Mouse (Mus musculus) heart, adult 2 months (tissue): ENCODE results near the gene Gclc. TPM values are rescaled to one million over a fixed set of nuclear protein-coding genes. Genes with fewer than 3 reads are reported as not detected.
A peak's percentile ranks its signal among the peaks of the same experiment; 100 is the strongest.

Experiments
- DNase-seq, 2 experiments: peaks; one replicate each; pipeline ENCODE4 v3.0.0; 2021
- H3K27ac ChIP-seq: fragments of 200-600 bp; 2 replicates; pipeline ENCODE4 v1.8.1; 2022
- H3K27me3 ChIP-seq: fragments of 200-500 bp; 2 replicates; pipeline ENCODE4 v1.6.1; 2012; ENCODE audit warnings: mild to moderate bottlenecking, low read length, inconsistent platforms, mixed read lengths; ENCODE audit not compliant: control insufficient read depth, insufficient read depth
- H3K36me3 ChIP-seq: fragments of 200-500 bp; 2 replicates; pipeline ENCODE4 v1.6.1; 2012; ENCODE audit warnings: low read length, inconsistent platforms; ENCODE audit not compliant: control insufficient read depth, insufficient read depth
- H3K4me1 ChIP-seq: fragments of 200-500 bp; 2 replicates; pipeline ENCODE4 v1.6.1; 2011; ENCODE audit warnings: low read length; ENCODE audit not compliant: control insufficient read depth, insufficient read depth
- H3K4me3 ChIP-seq: fragments of 200-600 bp; 2 replicates; pipeline ENCODE4 v1.8.1; 2022
- H3K79me2 ChIP-seq: fragments of 200-500 bp; replicated peaks from 2 replicates; pipeline ENCODE4 v1.6.1; 2012; ENCODE audit warnings: mild to moderate bottlenecking, inconsistent platforms, low read length, moderate library complexity, mixed read lengths; ENCODE audit not compliant: control insufficient read depth, insufficient read depth
- H3K9ac ChIP-seq: fragments of 200-500 bp; 2 replicates; pipeline ENCODE4 v1.6.1; 2012; ENCODE audit warnings: low read depth, mild to moderate bottlenecking, control low read depth, inconsistent platforms, low read length, mixed read lengths
- CTCF ChIP-seq: fragments of 200-600 bp; IDR thresholded peaks from 2 replicates; pipeline ENCODE4 v1.8.1; 2022; ENCODE audit warnings: antibody characterized with exemption, mild to moderate bottlenecking, moderate library complexity
- EP300 ChIP-seq: fragments of 200-500 bp; IDR thresholded peaks from 2 replicates; pipeline ENCODE4 v1.6.1; 2011; ENCODE audit warnings: low read depth, low read length, control low read depth; ENCODE audit not compliant: insufficient read depth
- POLR2A ChIP-seq: fragments of 200-500 bp; IDR thresholded peaks from 2 replicates; pipeline ENCODE4 v1.6.1; 2011; ENCODE audit warnings: mild to moderate bottlenecking, low read depth, low read length, control low read depth; ENCODE audit not compliant: insufficient read depth
- WGBS: fragments of 180-500 bp; shearing (Covaris S2); methylation state at CpG from one replicate; pipeline ENCODE4 v1.1.7; 2018; 5-methylcytosine and 5-hydroxymethylcytosine counted together
- intact Hi-C: fragments of 180-260 bp; cut with DNase I; formaldehyde crosslinking; loops from one replicate; pipeline ENCODE4 v1.15.1; 2025
- polyA plus RNA-seq: library from polyadenylated mRNA; depleted of rRNA; stranded (reverse); fragments of >200 nt; gene quantifications from 2 replicates; pipeline ENCODE4 v1.2.3, GENCODE M21; 2012; rRNA removed
- total RNA-seq, 2 experiments: library from RNA; stranded (reverse); gene quantifications; 2 replicates each; pipeline ENCODE4 v1.2.3; 2021

Gene Gclc
- total and polyA plus RNA-seq, 3 experiments, result 6.6 to 12.0 (median 10.6) TPM

DNA sequence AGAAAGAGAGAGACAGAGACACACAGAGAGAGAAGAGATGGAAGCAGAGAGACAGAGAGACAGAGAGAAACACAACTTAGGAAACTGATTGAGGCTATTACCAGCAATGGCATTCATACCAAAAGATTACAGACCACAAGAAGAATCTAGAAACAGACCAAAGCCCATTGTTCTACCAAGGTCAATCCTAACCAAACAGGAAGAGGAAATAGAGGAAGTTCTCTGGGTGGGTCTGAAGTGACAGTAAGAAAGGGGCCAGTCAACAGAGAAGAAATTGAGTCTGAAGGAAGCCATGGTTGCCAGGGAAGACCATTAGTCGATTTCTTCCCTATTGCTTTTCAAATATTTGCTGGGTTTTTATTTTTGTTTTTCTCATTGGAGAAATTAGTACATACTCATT is 81.4 kb downstream of the Gclc start:
- peak overlapping the region; percentile 69 for H3K27ac ChIP-seq
- 48% methylated on average over 1 of the region's 1 CpGs for WGBS
- H3K27me3 ChIP-seq, result no peaks in the 10 kb centered on the region
- H3K36me3 ChIP-seq, result no peaks in the 10 kb centered on the region; the same call in 1 of the 2 replicates
- no peak overlapping the region for H3K4me3 ChIP-seq
- no peak overlapping the region for H3K9ac ChIP-seq
- no peaks in the 10 kb centered on the region for H3K79me2 ChIP-seq
- TF ChIP-seq EP300 (no peak), CTCF (no peak), POLR2A (no peak)
- intact Hi-C loops, result loop anchor here (2.0 kb wide), 1 partner anchor 73 kb away; no protein-coding TSS in a partner anchor
- H3K4me1 ChIP-seq, result peaks cover 13% of the 10 kb centered on the region
- DNase-seq, result no peak

DNA sequence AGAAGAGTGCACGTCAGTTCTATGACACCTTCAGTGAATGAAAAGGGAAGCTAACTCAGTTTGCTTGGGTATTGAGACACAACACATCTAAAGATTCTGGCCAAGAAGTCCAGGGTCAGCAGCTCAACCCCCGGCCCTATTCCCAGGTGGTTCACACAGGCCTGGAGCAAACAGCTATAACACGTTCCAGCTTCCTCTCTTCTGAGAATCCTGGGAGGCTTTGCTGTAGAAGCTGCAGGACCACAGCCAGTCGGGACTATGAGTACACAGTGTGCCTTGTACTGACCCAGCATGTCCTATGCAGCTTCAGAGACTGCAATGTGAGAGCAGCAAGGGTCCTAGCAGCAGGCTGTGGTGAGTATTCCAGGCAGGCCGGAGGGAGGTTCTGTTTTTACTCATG is 84.3 kb downstream of the Gclc start:
- intact Hi-C loops, result no loop called here
- Histone ChIP-seq H3K27me3 (no peaks in the 10 kb centered on the region), H3K4me1 (peaks cover 15% of the 10 kb centered on the region), H3K79me2 (no peaks in the 10 kb centered on the region), H3K9ac (no peak overlapping the region), H3K27ac (peak overlapping the region; percentile 24; the same call in 1 of the 2 replicates), H3K36me3 (no peaks in the 10 kb centered on the region; the same call in 1 of the 2 replicates), H3K4me3 (no peak overlapping the region)
- 55% methylated on average over 5 of the region's 5 CpGs for WGBS
- DNase-seq, result peak; percentile 43 to 54
- no peak for TF ChIP-seq CTCF
- TF ChIP-seq EP300, result 0 out of 2 replicates have a peak, but pooled peaks have one; percentile 14
- no peak for TF ChIP-seq POLR2A

Other genes starting within 250 kb of the Gclc start
- gene Lrrc1, start 209.7 kb upstream of the Gclc start, total RNA-seq, result 10 to 100 TPM; 13.3 to 13.8 TPM
- gene Lrrc1, start 209.7 kb upstream of the Gclc start, polyA plus RNA-seq, result 21.5 and 26.6 TPM in 2 replicates
- gene Klhl31, start 118.0 kb upstream of the Gclc start, total RNA-seq, result 100 to 1,000 TPM; 116 to 122 TPM
- gene Klhl31, start 118.0 kb upstream of the Gclc start, polyA plus RNA-seq, result 22.4 and 49.2 TPM in 2 replicates
- gene Elovl5, start 162.8 kb downstream of the Gclc start, total RNA-seq, result 10 to 100 TPM; 34.0 to 37.5 TPM
- 35.9 and 50.2 TPM in 2 replicates for gene Elovl5, start 162.8 kb downstream of the Gclc start, polyA plus RNA-seq